ENCODE assay signal across 9 mouse cellular contexts in genomic region chr5:135868653-135869052, GRCm38 (mm10). TPM values are rescaled to one million over a fixed set of nuclear protein-coding genes. Genes with fewer than 3 reads are reported as not detected.
DNase-seq lines count a peak whose midpoint lies in the region; ATAC-seq and TF ChIP-seq lines count a peak whose summit lies in the region.
"Had no signal": no experiment of that assay in that cellular context is flagged by ENCODE, and none has a peak within 500 bp of the region (broad histone marks: within the 10 kb centered on the region; RNA-seq: fewer than 3 reads in every experiment).

No protein-coding gene starts in this region.

- H3K27me3 ChIP-seq in heart, embryonic 11.5 days (ENCODE audit: control insufficient read depth, insufficient read depth, low read length) = peaks cover 71% of the 10 kb centered on the region
- H3K27me3 ChIP-seq in ES-Bruce4 (ENCODE audit: control insufficient read depth, insufficient read depth, low read length, poor library complexity, severe bottlenecking) = peaks cover 11% of the 10 kb centered on the region
- peaks cover 17% of the 10 kb centered on the region for H3K27me3 ChIP-seq in forebrain, postnatal 0 days (ENCODE audit: insufficient read depth, low read length)
- peaks cover 98% of the 10 kb centered on the region for H3K27me3 ChIP-seq in midbrain, embryonic 10.5 days (ENCODE audit: low read depth, poor library complexity, severe bottlenecking)

- 1% methylated on average over 27 of the region's 27 CpGs for WGBS in heart, embryonic 11.5 days (ENCODE audit: insufficient replicate concordance)
- WGBS in forebrain, postnatal 0 days = 8% methylated on average over 27 of the region's 27 CpGs
- WGBS in midbrain, embryonic 10.5 days = 1% methylated on average over 27 of the region's 27 CpGs

- peaks cover 5% of the 10 kb centered on the region; the same call in 1 of the 2 replicates for H3K4me1 ChIP-seq in heart, embryonic 11.5 days (ENCODE audit: control insufficient read depth, insufficient read depth, low read length)
- no peaks in the 10 kb centered on the region for H3K4me1 ChIP-seq in ES-Bruce4 (ENCODE audit: control insufficient read depth, insufficient read depth, low read length)
- H3K4me1 ChIP-seq in forebrain, postnatal 0 days (ENCODE audit: insufficient read depth) = no peaks in the 10 kb centered on the region
- peaks cover 28% of the 10 kb centered on the region for H3K4me1 ChIP-seq in midbrain, embryonic 10.5 days

- no peaks in the 10 kb centered on the region for H3K9me3 ChIP-seq in heart, embryonic 11.5 days (replicated peaks; ENCODE audit: control insufficient read depth, low read length)
- no peaks in the 10 kb centered on the region for H3K9me3 ChIP-seq in ES-Bruce4 (replicated peaks; ENCODE audit: control insufficient read depth, insufficient read depth, low read length, poor library complexity, severe bottlenecking)
- H3K9me3 ChIP-seq in forebrain, postnatal 0 days (ENCODE audit: low read length) = peaks cover 2% of the 10 kb centered on the region; the same call in 1 of the 2 replicates
- H3K9me3 ChIP-seq in midbrain, embryonic 10.5 days (replicated peaks) = no peaks in the 10 kb centered on the region

- no peak overlapping the region; the same call in 1 of the 2 replicates for H3K9ac ChIP-seq in heart, embryonic 11.5 days (ENCODE audit: low read depth, low read length)
- peak overlapping the region; percentile 54 for H3K9ac ChIP-seq in ES-Bruce4 (ENCODE audit: low read depth, poor library complexity, severe bottlenecking)
- peak overlapping the region; percentile 62 for H3K9ac ChIP-seq in forebrain, postnatal 0 days

- peak overlapping the region; percentile 86 for H3K4me2 ChIP-seq in heart, embryonic 11.5 days
- peak overlapping the region; percentile 84 for H3K4me2 ChIP-seq in forebrain, postnatal 0 days (ENCODE audit: low read depth)

- TF ChIP-seq EP300 in ES-Bruce4 (IDR thresholded peaks at IDR 0.05; ENCODE audit: insufficient read depth, low read depth, low read length) = no peak

- no peak for ATAC-seq in heart, embryonic 11.5 days (replicated peaks; ENCODE audit: insufficient number of reproducible peaks, low FRiP score, low TSS enrichment)
- no peak for ATAC-seq in forebrain, postnatal 0 days

- no peak for TF ChIP-seq POLR2A in ES-Bruce4 (IDR thresholded peaks at IDR 0.05; ENCODE audit: insufficient read depth, low read length)

- H3K4me3 ChIP-seq in heart, embryonic 11.5 days (ENCODE audit: low read depth, low read length) = peak overlapping the region; percentile 49
- peak overlapping the region; percentile 47 for H3K4me3 ChIP-seq in ES-Bruce4 (ENCODE audit: low read depth, low read length)
- H3K4me3 ChIP-seq in forebrain, postnatal 0 days (ENCODE audit: low read depth, low read length) = peak overlapping the region; percentile 44
- H3K4me3 ChIP-seq in midbrain, embryonic 10.5 days = peak overlapping the region; percentile 59
- H3K4me3 ChIP-seq: myocyte had no signal

- H3K36me3 ChIP-seq in heart, embryonic 11.5 days (ENCODE audit: control insufficient read depth, insufficient read depth, low read length) = no peaks in the 10 kb centered on the region
- H3K36me3 ChIP-seq in ES-Bruce4 (ENCODE audit: control insufficient read depth, insufficient read depth, low read length, poor library complexity, severe bottlenecking) = no peaks in the 10 kb centered on the region
- H3K36me3 ChIP-seq in forebrain, postnatal 0 days (ENCODE audit: insufficient read depth) = peaks cover 12% of the 10 kb centered on the region; the same call in 1 of the 2 replicates
- no peaks in the 10 kb centered on the region for H3K36me3 ChIP-seq in midbrain, embryonic 10.5 days

- H3K27ac ChIP-seq in heart, embryonic 11.5 days (ENCODE audit: low read depth, low read length) = no peak overlapping the region
- no peak overlapping the region for H3K27ac ChIP-seq in ES-Bruce4 (ENCODE audit: insufficient read depth, low read length)
- H3K27ac ChIP-seq in forebrain, postnatal 0 days (ENCODE audit: low read depth, low read length) = no peak overlapping the region
- H3K27ac ChIP-seq in midbrain, embryonic 10.5 days (replicated peaks) = no peak overlapping the region

- intact Hi-C loops in left cerebral cortex, postnatal 36 days (cut with DNase I) = no loop called here

- DNase-seq in heart, adult 18-20 months = no peak
- DNase-seq in forebrain, postnatal 0 days = no peak
- peak; percentile 28 for DNase-seq in midbrain, embryonic 10.5 days (ENCODE audit: low spot score)
- no peak for DNase-seq in embryo, embryonic 9.5 days (ENCODE audit: extremely low spot score)
- DNase-seq in right cerebral cortex, adult 2 months (ENCODE audit: low spot score in 2 of 2) = no peak
- no peak for DNase-seq in left cerebral cortex, postnatal 36 days (ENCODE audit: low spot score in 2 of 2)

- TF ChIP-seq CTCF in ES-Bruce4 (IDR thresholded peaks at IDR 0.05; ENCODE audit: low read depth, low read length) = no peak
- no peak for TF ChIP-seq CTCF in forebrain, postnatal 0 days (IDR thresholded peaks at IDR 0.05; ENCODE audit: low read depth)

RNA-seq across cellular contexts. Expression of gene Hspb1, which starts 19.1 kb away (rescaled TPM):
- 815 and 827 TPM in 2 replicates for polyA plus RNA-seq in heart, embryonic 11.5 days (2014; fragmentation: Nextera tagmentation; extraction: Ambion mirVana)
- total RNA-seq in heart, adult 18-20 months (2021) = 100 to 1,000 TPM; 501 to 698 TPM
- 426 and 500 TPM in 2 replicates for polyA plus RNA-seq in ES-Bruce4 (2011; ENCODE audit: insufficient read depth, insufficient read length, low read depth, missing spikeins)
- 9.8 and 11.5 TPM in 2 replicates for total RNA-seq in forebrain, postnatal 0 days (2014; rRNA removed)
- 9.2 and 11.2 TPM in 2 replicates for polyA plus RNA-seq in forebrain, postnatal 0 days (2015; fragmentation: Nextera tagmentation; extraction: Ambion mirVana)
- 7.8 and 8.5 TPM in 2 replicates for polyA plus RNA-seq in midbrain, embryonic 10.5 days (2016; fragmentation: Nextera tagmentation; extraction: Ambion mirVana)
- total RNA-seq in left cerebral cortex, postnatal 36 days (2021) = 10 to 100 TPM; 11.6 to 24.2 TPM

Comparison
In these comparisons a context has a peak if more than half of its experiments do, and no peak if none do; other contexts are left out.
1. RNA of gene Hspb1, which starts 19.1 kb away (polyA plus RNA-seq): 815 to 827 TPM in heart, embryonic 11.5 days and 426 to 500 TPM in ES-Bruce4; 9.2 to 11.2 TPM in forebrain, postnatal 0 days and 7.8 to 8.5 TPM in midbrain, embryonic 10.5 days; every median in the first group is over 10 times any median in the second.
2. Peak in every context shown above with its lines, with median percentiles within 50 percentile points of each other: H3K4me3 ChIP-seq.